Mouse (Mus musculus) cerebellum, postnatal 36 days (tissue): ENCODE results near the gene Mroh3.

ENCODE experiments used
- DNase-seq, 2 experiments: peaks; one replicate each; pipeline ENCODE4 v3.0.0; 2021 to 2022; ENCODE audit warnings: mixed read lengths in 2 of 2

The Mroh3 gene

DNA sequence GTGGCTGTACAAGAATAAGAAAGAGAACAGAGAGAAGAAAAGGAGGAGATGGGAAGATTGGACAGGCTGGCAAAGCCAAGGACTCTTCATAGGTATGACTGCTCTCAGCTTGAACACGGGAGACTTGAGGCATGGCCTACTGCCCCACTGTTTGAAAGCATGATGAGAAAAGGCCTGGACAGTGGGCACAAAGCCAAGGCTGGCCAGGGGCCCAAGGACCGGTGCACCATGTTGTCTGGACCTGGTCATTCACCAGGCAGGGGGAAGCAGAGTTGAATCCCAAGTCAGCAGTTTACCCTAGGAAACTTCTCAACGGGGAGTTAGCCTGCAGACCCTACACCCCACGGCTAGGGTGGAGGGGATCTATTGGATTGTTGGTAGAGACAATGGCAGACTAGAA, 15.2 kb upstream of the Mroh3 start:
- peak in 1 of 2 experiments; percentile 21 for DNase-seq

- DNase-seq: no peak
These were observed 14.0 kb upstream of the Mroh3 start for GRCm38 (mm10) chr1:136226626-136227025.

DNA sequence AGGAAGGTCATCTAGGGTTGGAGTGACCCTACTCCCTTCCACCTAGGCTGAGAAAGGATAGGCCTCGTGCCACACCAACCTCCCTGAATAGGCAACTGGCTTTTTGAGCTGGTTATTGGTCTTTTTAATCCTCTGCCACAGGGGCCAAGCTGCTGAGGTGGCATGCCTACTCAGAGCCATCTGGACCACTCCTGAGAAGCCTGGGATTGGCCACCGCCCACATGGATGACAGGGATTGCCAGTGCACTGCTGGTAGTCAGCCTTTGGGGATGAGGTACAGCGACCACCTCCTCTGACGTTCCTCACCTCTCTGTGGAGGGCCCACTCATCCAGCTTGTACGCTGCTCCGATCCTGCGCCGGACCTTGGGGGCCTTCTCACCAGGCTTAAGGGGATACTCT, 13.2 kb upstream of the Mroh3 start:
- no peak for DNase-seq

DNA sequence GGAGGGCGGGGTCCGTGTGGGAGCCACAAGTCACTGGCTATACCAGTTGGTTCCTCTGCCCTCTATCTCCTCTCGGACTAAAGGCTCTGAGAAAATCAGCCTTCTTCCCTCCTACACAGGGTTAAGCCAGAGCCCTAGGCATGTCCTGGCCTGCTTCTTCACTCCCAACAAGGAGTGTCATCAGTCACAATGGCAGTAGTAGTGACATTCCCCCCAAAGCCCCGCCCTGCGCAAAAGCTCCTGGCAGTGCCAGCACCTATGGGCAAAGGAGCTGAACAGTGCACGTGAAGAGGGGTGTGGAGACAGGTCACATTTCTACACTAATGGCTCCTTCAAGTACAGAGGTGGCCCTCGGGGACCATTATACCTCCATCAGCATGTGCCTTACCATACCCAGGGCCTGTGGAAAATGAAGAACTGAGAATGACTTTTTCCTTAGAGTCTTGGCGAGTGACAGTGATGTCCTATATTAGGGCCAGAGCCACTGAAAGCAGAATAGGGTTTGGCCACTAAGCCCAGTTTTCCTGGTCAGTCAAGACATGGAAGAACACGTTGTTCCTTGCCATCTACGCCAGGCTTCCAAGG, 11.2 kb upstream of the Mroh3 start:
- DNase-seq: no peak

GRCm38 (mm10) chr1:136222386-136222785, 9.8 kb upstream of the Mroh3 start:
- no peak for DNase-seq

- DNase-seq: no peak
These were observed 7.6 kb upstream of the Mroh3 start for GRCm38 (mm10) chr1:136220037-136220871.

- DNase-seq: no peak
These were observed 1.7 kb upstream of the Mroh3 start for GRCm38 (mm10) chr1:136214304-136214703.

GRCm38 (mm10) chr1:136190033-136190432, 22.6 kb downstream of the Mroh3 start:
- DNase-seq: no peak

DNA sequence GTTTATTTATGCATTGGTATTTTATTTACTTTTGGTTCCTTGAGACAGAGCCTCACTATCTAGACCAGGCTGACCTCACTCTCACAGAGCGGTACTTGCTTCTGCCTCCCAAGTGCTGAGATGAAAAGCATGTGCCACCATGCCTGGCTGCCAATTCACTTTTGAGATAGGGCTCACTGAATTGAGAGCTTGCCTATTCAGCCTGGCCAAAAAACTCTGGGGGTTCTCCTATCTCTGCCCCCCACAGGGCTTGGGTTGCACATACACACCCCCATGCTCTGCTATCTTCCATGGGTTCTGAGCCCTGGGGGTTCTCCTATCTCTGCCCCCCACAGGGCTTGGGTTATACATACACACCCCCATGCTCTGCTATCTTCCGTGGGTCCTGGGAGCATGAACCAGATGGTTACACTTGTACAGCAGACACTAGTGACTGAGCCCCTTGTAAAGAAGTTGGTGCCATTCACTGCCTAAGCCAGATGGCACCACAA, 33.1 kb downstream of the Mroh3 start:
- no peak for DNase-seq

DNA sequence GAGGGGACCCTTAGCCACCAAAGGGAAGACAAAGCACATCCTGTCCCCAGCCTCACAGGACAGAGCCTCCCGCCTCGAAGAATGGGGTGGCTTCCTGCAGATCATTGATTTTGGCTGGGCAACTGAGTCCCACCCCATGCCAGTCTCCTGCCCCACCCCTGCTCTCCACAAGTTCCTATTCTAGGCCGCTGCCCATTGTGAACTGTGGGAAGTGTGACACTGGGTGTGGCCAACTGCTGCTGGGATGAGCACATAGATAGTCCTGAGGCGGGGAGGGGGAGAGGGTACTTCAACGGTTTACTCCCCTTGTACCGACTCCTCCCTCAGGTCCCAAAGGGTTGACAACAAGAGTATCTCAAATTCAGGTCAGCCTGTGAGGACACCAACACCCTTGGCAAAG, 33.9 kb downstream of the Mroh3 start:
- no peak for DNase-seq

- no peak for DNase-seq
These were observed 35.5 kb downstream of the Mroh3 start for GRCm38 (mm10) chr1:136177085-136177484.

GRCm38 (mm10) chr1:136175183-136175582, 37.4 kb downstream of the Mroh3 start:
- peak; percentile 35 to 37 for DNase-seq

DNA sequence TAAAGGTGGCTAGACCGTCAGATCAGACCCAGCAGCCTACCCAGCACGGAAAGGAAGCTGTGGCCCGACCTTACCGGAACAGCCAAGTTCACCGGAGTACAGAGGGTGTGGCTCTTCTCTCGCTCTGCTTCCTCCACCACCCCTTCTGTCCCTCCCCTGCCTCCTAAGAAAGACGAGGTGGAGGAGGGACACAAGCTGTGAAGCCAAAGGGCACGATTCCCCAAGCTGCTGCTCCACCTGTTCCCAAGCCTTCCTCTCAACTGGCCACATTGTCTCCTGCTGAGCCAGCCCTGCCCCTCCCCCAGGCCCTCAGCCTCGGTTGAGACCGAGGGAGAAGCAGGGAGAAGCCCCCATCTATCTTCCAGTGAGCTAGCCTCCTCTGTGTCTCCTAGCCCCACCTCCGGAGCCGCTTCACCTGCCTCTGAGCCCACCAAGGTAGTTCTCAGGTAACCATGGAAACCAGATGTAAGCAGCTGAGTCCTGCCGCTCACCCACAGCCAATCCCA, 38.5 kb downstream of the Mroh3 start:
- no peak for DNase-seq

- no peak for DNase-seq
These were observed 39.9 kb downstream of the Mroh3 start for GRCm38 (mm10) chr1:136172696-136173095.

GRCm38 (mm10) chr1:136170109-136170508, 42.5 kb downstream of the Mroh3 start:
- peak; percentile 76 to 77 for DNase-seq

- DNase-seq: peak in 1 of 2 experiments; percentile 23
These were observed 45.0 kb downstream of the Mroh3 start for GRCm38 (mm10) chr1:136167657-136168056.

DNA sequence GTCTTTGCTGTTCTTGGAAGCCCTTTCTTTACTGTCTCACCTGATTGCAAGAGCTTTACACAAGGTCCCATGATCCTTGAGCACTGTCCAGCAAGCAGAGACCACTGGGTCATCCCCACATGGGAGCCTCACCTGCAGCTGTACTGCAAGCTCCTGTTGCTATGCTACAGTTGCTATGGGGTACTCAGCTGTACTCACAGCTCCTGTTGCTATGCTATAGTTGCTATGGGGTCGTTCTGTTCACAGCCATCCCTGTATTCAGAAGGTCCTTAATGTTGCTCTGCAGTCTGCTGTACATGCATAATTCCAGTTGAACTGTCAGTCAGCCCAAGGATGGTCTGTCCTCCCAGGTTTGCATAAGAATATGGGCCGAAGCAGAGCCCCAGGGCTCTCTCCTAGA, 47.2 kb downstream of the Mroh3 start:
- no peak for DNase-seq

DNA sequence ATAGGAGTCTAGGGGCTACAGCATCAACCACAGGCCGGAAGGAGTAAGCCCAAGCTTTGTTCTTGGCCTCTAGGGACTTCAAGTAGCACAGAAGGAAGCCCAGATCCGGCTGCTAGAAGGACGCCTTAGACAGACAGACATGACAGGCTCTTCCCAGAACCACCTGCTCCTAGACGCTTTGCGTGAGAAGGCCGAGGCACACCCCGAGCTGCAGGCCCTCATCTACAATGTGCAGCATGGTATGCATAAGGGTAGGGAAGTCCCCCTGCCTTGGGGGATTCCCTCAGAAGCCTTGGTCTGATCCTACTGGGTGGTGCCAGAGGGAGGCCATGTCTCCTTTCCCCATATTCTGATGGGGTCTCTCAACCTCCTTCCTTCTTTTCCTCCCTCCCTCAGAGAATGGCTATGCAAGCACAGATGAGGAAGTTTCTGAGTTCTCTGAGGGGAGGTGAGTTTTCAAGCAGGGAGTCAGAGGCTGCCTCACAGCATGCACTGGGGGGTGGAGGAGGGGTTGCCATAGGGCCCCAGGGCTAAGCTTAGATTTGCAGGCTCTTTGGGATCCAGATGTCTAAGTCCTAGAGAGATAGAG, 51.2 kb downstream of the Mroh3 start:
- DNase-seq: no peak

DNA sequence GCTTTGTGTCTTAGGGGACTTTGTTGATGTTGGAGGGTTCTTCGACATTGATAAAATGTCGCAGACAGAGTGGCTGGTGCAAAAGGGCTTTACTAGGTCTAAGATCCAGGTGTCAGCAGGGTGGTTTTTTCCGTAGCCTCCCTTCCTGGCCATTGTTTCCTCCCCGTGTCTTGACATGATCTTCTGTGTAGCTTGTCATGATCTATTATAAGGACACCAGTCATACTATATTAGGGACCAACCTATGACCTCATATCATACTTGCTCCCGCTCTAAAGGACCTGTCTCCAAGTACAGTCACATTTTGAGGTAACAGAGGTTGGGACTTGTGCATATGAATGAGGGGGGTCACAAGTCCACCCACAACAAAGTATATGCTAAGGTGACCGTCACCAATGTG, 51.7 kb downstream of the Mroh3 start:
- no peak for DNase-seq

DNA sequence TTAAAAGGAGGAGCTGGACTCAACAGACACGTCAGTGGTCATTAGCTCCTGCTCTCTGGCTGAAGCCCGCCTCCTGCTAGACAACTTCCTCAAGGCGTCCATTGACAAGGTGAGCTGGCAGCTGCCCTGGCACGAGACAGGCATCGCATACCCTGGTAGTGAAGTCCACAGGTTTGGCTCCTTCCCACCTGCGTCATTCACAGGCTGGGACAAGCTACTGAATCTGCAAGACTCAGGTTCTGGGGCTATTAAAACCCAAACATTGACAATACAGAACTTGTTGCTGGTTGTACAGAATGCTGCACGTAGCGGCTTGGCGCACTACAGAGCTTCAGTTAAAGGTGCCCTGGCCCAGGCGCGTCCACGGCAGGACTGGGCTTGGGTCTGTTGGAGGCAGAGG, 52.3 kb downstream of the Mroh3 start:
- no peak for DNase-seq

- DNase-seq: no peak
These were observed 52.8 kb downstream of the Mroh3 start for GRCm38 (mm10) chr1:136159830-136160229.

DNA sequence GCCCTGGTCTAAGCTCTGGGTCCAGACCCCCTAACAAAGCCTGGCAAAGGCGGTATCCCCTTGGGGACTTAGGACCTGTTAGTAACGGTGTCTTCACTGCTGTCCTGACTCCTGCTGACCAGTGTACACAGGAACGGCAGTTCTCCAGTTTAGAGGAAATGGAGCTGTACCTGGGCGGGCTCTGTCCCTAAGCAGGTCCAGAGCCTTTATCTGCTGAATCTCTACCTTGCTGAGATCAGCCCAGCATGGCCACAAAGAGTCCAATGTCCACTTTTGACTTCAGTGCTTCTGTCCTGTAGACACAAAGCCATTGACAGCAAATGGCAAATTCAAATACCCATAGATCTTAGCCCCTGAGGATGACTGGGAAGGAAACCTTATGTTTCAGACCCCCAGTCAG, 55.7 kb downstream of the Mroh3 start:
- no peak for DNase-seq

DNA sequence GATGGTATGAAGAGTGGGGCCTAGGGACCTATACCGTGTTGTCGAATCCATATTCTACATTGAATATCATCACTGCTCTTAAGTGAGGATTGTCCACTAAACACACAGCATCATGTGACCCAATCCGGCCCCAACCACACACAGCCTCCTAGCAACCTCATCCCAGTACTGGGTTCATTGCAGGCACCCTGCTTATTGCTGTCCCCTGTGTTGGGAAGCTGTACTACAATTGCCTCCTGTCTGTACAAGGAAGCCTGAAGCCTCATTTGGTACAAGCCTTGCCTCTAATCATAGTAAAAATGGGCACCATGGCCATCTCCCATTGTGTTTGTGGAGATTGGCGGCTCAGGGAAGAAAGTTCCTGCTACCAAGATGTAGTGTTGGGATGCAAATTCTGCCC, 56.3 kb downstream of the Mroh3 start:
- no peak for DNase-seq

- no peak for DNase-seq
These were observed 61.3 kb downstream of the Mroh3 start for GRCm38 (mm10) chr1:136151371-136151770.
